8 mouse cellular contexts compared by ENCODE assay signal in genomic region chr9:79714471-79715045, GRCm38 (mm10). TPM values are rescaled to one million over a fixed set of nuclear protein-coding genes. Genes with fewer than 3 reads are reported as not detected.
A peak's percentile ranks its signal among the peaks of the same experiment; 100 is the strongest.
DNase-seq lines count a peak whose midpoint lies in the region; TF ChIP-seq lines count a peak whose summit lies in the region.

No protein-coding gene starts in this region.

- H3K4me1 ChIP-seq in heart, embryonic 10.5 days = peaks cover 35% of the 10 kb centered on the region
- no peaks in the 10 kb centered on the region; the same call in none of the 2 replicates for H3K4me1 ChIP-seq in lung, adult 2 months (ENCODE audit: control insufficient read depth, insufficient read depth, low read length)

- intact Hi-C loops in gastrocnemius, adult 2 months (cut with DNase I) = no loop called here

- H3K36me3 ChIP-seq in heart, embryonic 10.5 days = no peaks in the 10 kb centered on the region

- no peak for TF ChIP-seq POLR2A in lung, adult 2 months (IDR thresholded peaks at IDR 0.05; ENCODE audit: borderline replicate concordance, extremely low read depth, low read depth, low read length)

- H3K27ac ChIP-seq in gastrocnemius, adult 2 months = peak overlapping the region; percentile 69
- H3K27ac ChIP-seq in heart, embryonic 10.5 days = peak overlapping the region; percentile 84

- 7% methylated on average over 16 of the region's 16 CpGs for WGBS in heart, embryonic 10.5 days
- WGBS in lung, adult 2 months = 10% methylated on average over 16 of the region's 16 CpGs

- TF ChIP-seq CTCF in gastrocnemius, adult 2 months (IDR thresholded peaks at IDR 0.05) = peak; percentile 9; the same call in 1 of the 2 replicates
- no peak for TF ChIP-seq CTCF in lung, adult 2 months (IDR thresholded peaks at IDR 0.05; ENCODE audit: insufficient read depth, low read length)

- peak overlapping the region; percentile 61 for H3K4me3 ChIP-seq in gastrocnemius, adult 2 months
- peak overlapping the region; percentile 52 for H3K4me3 ChIP-seq in heart, embryonic 10.5 days
- H3K4me3 ChIP-seq in lung, adult 2 months (replicated peaks; ENCODE audit: extremely low read depth, low read depth, low read length) = peak overlapping the region; percentile 41

- H3K9me3 ChIP-seq in heart, embryonic 10.5 days = no peaks in the 10 kb centered on the region

- peaks cover 23% of the 10 kb centered on the region for H3K27me3 ChIP-seq in heart, embryonic 10.5 days (ENCODE audit: insufficient read depth, poor library complexity, severe bottlenecking)

- DNase-seq in gastrocnemius, adult 2 months = peak; percentile 72
- no peak for DNase-seq in gastrocnemius, adult 18-20 months (ENCODE audit: low spot score)
- peak; percentile 39 for DNase-seq in embryo, embryonic 10 days (ENCODE audit: low spot score)
- peak; percentile 81 for DNase-seq in heart, embryonic 10.5 days (ENCODE audit: low spot score)
- DNase-seq in kidney, adult 8-10 months = peak; percentile 56 to 75
- DNase-seq in lung, adult 2 months = peak; percentile 74
- DNase-seq in ovary, postnatal 10 days (ENCODE audit: low spot score) = peak; percentile 64
- no peak for DNase-seq in spleen, adult 18-20 months

RNA-seq across cellular contexts. Expression of gene Col12a1, which starts 4.1 kb away (rescaled TPM):
- 10 to 100 TPM in 1 of 2 experiments, 1 to 10 TPM in 1; 4.5 to 16.4 TPM for total RNA-seq in gastrocnemius, adult 2 months (2021)
- total RNA-seq in gastrocnemius, adult 18-20 months (2021) = 1 to 10 TPM; 1.8 to 7.3 TPM
- polyA plus RNA-seq in heart, embryonic 10.5 days (2016; fragmentation: Nextera tagmentation; extraction: Ambion mirVana) = 8.3 and 11.1 TPM in 2 replicates
- polyA plus RNA-seq in lung, adult 2 months (2012; rRNA removed) = 15.1 and 22.0 TPM in 2 replicates

RNA-seq across cellular contexts. Expression of gene Cox7a2, which starts 45.1 kb away (rescaled TPM):
- 100 to 1,000 TPM; 330 to 468 TPM for total RNA-seq in gastrocnemius, adult 2 months (2021)
- total RNA-seq in gastrocnemius, adult 18-20 months (2021) = 100 to 1,000 TPM; 339 to 412 TPM
- 869 and 1,151 TPM in 2 replicates for polyA plus RNA-seq in heart, embryonic 10.5 days (2016; fragmentation: Nextera tagmentation; extraction: Ambion mirVana)
- polyA plus RNA-seq in lung, adult 2 months (2012; rRNA removed) = 76.1 and 102 TPM in 2 replicates

Comparison
In these comparisons a context has a peak if more than half of its experiments do, and no peak if none do; other contexts are left out.
1. DNase-seq: peak in gastrocnemius, adult 2 months (single experiment), embryo, embryonic 10 days (single experiment), heart, embryonic 10.5 days (single experiment), kidney, adult 8-10 months (2 of 2), lung, adult 2 months (single experiment) and ovary, postnatal 10 days (single experiment); none in gastrocnemius, adult 18-20 months (single experiment) and spleen, adult 18-20 months (0 of 2).
2. Peak in every context shown above with its lines, with median percentiles within 50 percentile points of each other: H3K4me3 ChIP-seq.